Mouse (Mus musculus) cortical plate, adult 2 months (tissue): Measurements from ENCODE around the gene Hibadh. TPM values are rescaled to one million over a fixed set of nuclear protein-coding genes. Genes with fewer than 3 reads are reported as not detected.

ENCODE experiments used
- H3K27ac ChIP-seq: fragments of 200-500 bp; 2 replicates; pipeline ENCODE4 v1.5.1; 2012; ENCODE audit warnings: low read length, control low read depth, inconsistent platforms; ENCODE audit not compliant: insufficient read depth
- H3K4me1 ChIP-seq: fragments of 200-500 bp; 2 replicates; pipeline ENCODE4 v1.6.1; 2011; ENCODE audit warnings: low read length; ENCODE audit not compliant: control insufficient read depth, insufficient read depth
- H3K4me3 ChIP-seq: fragments of 200-500 bp; 2 replicates; pipeline ENCODE4 v1.5.1; 2011; ENCODE audit warnings: mild to moderate bottlenecking, low read length, control low read depth; ENCODE audit not compliant: insufficient read depth
- CTCF ChIP-seq: fragments of 200-500 bp; IDR thresholded peaks from 2 replicates; pipeline ENCODE4 v1.5.1; 2011; ENCODE audit warnings: mild to moderate bottlenecking, control low read depth, low read length; ENCODE audit not compliant: insufficient read depth; ENCODE audit errors: extremely low read depth
- POLR2A ChIP-seq: fragments of 200-500 bp; IDR thresholded peaks from 2 replicates; pipeline ENCODE4 v1.6.1; 2011; ENCODE audit warnings: mild to moderate bottlenecking, low read length, control low read depth; ENCODE audit not compliant: insufficient read depth; ENCODE audit errors: extremely low read depth
- polyA plus RNA-seq: library from polyadenylated mRNA; depleted of rRNA; stranded (reverse); fragments of >200 nt; gene quantifications from 2 replicates; pipeline ENCODE4 v1.2.3, GENCODE M21; 2012

Gene Hibadh
- polyA plus RNA-seq, 1 experiment = 55.8 TPM

DNA sequence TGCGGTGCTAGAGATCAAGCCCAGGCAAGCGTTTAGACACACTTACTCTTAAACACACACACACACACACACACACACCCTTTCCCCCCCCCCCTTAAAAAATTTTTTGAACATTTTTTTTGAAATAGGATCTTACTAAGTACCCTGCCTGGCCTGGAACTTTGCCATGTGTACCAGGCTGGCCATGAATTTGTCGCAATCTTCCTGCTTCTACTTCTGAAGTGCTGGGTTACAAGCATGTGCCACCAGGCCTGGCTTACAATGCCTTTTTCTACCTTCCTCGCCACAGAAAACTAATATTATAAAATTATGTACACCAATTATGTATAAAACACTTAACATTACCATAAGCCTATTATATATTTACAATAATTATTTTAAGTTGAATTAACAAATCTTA is 59.1 kb downstream of the Hibadh start:
- no peak for TF ChIP-seq POLR2A
- no peak for TF ChIP-seq CTCF
- H3K4me1 ChIP-seq = no peaks in the 10 kb centered on the region
- no peak overlapping the region for H3K4me3 ChIP-seq
- no peak overlapping the region for H3K27ac ChIP-seq

DNA sequence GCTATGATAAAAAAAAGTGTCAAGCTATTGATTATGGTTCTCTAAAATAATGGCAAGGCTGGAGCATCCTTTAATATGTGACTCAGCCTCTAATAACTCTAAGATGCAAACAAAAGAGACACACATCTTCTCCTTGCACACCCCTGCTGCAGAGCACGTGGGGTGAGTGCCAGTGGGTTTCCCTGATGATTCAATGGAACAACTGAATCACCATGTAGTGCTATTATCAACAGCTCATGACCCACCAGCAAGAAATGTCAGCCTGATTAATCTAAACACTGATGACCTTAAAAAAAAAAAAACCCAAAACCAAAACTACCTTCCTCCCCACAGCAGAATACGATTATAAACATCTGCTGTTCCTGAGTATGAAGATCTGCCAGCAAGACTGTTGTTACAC is 61.9 kb downstream of the Hibadh start:
- Histone ChIP-seq H3K4me1 (no peaks in the 10 kb centered on the region), H3K4me3 (no peak overlapping the region), H3K27ac (no peak overlapping the region)
- TF ChIP-seq POLR2A (no peak), CTCF (no peak)

DNA sequence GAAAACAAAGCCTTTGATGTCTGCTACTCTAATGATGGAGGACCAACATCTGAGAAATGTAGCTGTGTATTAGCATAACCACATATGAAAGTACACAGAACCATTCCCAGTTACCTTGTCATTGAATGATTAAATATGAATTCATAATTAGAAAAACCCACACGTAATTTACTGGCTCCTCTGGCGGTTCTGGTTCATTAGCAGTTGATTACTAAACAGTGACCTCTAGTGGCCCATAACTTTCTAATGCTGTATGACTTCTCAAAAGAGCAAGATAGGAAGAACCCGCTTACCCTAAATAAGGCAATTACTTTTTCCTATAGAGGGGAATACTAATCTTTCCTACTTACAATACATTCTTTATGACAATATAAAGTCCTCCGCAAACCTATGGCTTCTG is 62.9 kb downstream of the Hibadh start:
- TF ChIP-seq POLR2A (no peak), CTCF (no peak)
- Histone ChIP-seq H3K4me1 (no peaks in the 10 kb centered on the region), H3K27ac (no peak overlapping the region), H3K4me3 (no peak overlapping the region)

DNA sequence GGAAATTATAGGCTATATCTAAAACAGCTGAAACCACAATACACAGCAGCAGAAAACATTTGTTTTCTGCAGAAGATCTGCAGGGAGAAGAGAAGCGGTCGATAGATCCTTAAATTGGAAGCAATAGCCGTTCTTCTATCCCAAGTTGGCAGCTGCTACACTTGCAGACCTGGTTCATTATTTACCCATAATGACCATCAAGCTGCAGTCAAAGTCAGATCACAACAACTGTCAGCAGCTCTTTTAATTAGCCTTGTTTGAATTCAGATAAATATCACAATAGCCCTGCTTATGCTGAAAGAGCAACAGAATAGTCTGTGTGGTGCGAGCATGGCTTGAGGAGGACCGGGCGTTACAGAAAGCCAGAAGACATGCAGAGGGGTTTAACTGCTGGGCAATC is 71.5 kb downstream of the Hibadh start:
- no peaks in the 10 kb centered on the region for H3K4me1 ChIP-seq
- TF ChIP-seq POLR2A (no peak), CTCF (no peak)
- H3K4me3 ChIP-seq = no peak overlapping the region
- no peak overlapping the region for H3K27ac ChIP-seq

DNA sequence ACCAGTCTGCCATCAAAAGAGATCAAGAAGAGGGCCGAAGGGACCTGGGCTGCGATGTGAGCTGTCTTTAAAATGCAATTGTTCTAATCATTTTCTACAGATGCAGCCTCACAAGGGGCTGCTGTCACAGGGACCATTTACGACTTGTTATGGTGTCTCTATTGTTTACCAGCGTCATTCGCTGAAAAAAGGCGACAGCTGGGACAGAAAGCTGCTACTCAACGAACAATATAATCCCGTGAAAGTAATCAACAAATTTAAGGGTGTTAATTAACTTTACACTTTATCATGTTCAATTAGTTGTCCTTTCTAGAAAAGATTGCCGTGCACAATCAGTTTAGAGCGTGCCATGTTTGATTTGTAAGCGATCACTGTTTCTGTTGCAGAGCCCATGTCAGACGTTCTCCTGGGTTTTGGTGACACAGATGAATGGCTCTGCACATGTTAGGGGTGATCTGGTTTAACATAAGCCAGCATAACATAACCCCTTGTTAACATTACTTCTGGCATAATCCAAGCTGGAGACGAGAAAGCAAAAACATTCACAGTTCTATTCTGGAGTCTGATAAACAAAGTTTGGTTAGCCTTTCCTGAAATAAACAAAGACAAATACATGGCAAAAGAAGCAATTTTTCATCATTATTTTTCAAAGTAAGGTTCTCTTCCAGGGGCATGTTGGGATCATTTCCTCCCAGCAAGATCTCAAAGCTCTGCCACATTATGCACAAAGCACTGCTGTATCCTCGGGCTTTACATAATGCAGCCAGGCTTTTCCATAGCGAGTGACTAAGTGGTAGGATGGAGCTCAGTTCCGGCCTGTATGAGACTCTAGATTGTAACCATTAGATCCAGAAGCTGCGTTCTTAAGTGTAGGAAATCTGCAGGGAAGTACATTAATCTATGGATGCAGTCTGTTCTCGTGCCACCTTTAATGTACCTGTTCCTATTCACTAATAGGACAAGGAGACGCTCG is 72.6 kb downstream of the Hibadh start:
- Histone ChIP-seq H3K27ac (no peak overlapping the region), H3K4me3 (no peak overlapping the region), H3K4me1 (no peaks in the 10 kb centered on the region)
- no peak for TF ChIP-seq CTCF
- TF ChIP-seq POLR2A = no peak

DNA sequence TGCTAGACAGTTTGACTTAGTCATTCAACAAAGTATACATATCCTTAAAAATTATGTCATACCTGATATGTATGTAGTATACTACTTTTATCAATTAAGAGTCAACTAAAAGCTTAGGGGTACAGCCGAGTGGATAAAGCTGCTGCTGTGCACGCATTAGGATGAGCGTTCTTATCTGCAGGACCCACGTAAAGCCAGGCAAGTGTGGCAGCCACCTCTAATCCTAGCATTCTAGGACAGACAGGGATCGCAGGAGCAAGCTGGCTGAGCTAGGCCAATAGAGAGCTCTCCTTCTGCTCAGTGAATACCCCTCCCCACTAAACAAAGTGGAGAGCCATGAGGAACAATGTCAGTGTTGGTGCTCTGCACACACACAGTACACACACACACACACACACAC is 75.0 kb downstream of the Hibadh start:
- no peak for TF ChIP-seq CTCF
- no peak for TF ChIP-seq POLR2A
- no peak overlapping the region for H3K4me3 ChIP-seq

DNA sequence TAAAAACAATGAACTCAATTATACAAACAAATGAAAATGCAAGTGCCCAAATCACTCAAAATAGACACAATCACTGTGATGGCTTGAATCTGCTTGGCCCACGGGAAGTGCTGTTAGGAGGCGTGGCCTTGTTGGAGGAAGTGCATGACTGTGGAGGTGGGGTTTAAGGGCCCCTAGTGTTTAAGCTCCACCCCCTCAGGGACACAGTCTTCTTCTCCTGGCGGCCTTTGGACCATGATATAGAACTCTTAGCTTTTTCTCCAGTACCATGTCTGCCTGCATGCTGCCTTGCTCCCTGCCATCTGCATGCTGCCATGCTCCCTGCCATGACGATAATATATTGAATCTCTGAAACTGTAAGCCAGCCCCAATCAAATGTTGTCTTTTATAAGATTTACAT is 77.2 kb downstream of the Hibadh start:
- no peak for TF ChIP-seq CTCF
- TF ChIP-seq POLR2A = no peak
- no peak overlapping the region for H3K27ac ChIP-seq
- no peak overlapping the region for H3K4me3 ChIP-seq

More for the DNA sequence above, 75.0 kb downstream of the Hibadh start:
- Histone ChIP-seq H3K4me1 (no peaks in the 10 kb centered on the region), H3K27ac (no peak overlapping the region)

DNA sequence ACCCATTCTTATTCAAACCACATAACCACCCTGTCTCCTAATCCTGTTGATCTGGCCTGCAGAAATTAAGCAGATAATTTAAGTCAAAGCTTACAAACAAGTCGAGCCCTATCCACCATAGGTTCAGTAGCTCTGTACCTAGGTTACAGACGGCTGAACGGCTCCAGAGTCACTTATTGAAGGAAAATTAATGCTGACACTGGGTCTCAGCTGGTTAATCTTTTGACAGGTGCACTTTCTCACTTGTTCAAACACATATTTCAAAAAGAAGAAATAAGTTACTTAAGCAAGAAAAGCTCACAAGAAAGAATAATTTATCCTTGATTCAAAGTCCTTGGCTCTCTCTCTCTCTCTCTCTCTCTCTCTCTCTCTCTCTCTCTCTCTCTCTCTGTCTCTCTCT is 81.1 kb downstream of the Hibadh start:
- no peak for TF ChIP-seq CTCF

More for the DNA sequence above, 77.2 kb downstream of the Hibadh start:
- H3K4me1 ChIP-seq = no peaks in the 10 kb centered on the region

DNA sequence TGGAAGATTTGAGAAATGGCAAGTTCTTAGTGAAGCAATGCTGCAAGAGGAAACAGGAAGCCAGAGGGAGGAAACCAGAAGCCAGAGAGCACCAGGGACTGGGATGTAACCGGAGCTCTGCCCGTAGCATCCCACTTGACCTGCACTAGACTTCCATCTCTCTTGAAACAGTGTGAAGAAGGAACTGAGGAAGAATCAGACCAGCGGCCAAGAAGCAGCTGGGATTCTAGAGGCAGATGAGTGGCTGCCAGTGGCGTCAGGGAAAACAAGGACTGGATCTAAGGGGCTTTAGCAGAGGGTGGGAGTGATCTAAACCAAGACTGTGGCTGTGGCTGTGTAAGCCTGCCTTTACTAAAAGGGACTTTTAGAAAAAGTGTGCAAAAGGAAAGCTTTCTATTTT is 95.8 kb downstream of the Hibadh start:
- no peak for TF ChIP-seq POLR2A
- TF ChIP-seq CTCF = no peak
- no peak overlapping the region for H3K4me3 ChIP-seq
- no peak overlapping the region for H3K27ac ChIP-seq
- H3K4me1 ChIP-seq = no peaks in the 10 kb centered on the region

More for the DNA sequence above, 81.1 kb downstream of the Hibadh start:
- no peak overlapping the region for H3K4me3 ChIP-seq
- H3K4me1 ChIP-seq = no peaks in the 10 kb centered on the region
- no peak overlapping the region for H3K27ac ChIP-seq

DNA sequence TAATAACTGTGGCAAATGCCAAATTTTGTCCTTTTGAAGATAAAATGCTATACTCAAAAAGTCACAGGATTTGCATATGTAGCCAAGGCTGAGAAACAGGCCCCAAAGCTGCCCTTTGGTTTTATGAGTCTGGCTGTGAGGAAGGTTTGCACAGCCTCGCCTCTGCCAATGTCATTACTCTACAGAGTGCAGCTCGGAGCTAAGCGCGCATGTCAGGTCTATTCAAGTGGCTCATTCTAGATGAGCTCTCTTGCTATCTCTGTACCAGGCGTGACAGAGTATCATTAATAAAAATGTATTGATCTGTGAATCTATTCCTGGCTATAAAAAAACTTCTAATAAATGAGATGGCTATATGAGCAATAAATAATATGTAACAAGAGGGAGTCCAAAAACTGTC is 97.7 kb downstream of the Hibadh start:
- TF ChIP-seq POLR2A (no peak), CTCF (no peak)
- Histone ChIP-seq H3K4me3 (no peak overlapping the region), H3K27ac (no peak overlapping the region), H3K4me1 (no peaks in the 10 kb centered on the region)
